In the genomic region with DNA sequence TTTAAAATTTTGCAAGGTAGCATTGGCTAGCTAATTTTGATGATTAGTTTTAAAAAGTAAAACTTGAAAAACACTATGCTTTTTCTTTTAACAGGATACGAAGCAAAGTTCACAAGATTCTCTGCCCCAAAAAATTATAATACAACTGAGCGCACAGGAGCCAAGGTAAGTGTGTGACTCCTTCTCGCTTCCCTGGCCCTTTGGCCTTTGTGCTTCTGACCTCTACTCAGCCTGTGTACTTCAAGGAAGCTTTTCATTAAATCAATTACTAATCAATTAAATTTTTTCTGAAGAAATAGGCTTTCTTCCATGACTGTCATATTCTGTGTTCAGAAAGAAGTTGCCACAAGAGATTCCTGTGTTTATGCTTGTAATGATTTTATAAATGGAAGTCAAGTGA, we compare ENCODE assay signal across 26 mouse cellular contexts.
A peak's percentile ranks its signal among the peaks of the same experiment; 100 is the strongest.
DNase-seq lines count a peak whose midpoint lies in the region; ATAC-seq and TF ChIP-seq lines count a peak whose summit lies in the region.
"Had no signal": no experiment of that assay in that cellular context is flagged by ENCODE, and none has a peak within 500 bp of the region (broad histone marks: within the 10 kb centered on the region; RNA-seq: fewer than 3 reads in every experiment).

No protein-coding gene starts in this region.

- no peak for TF ChIP-seq EP300 in liver, postnatal 0 days (IDR thresholded peaks at IDR 0.05; ENCODE audit: low read depth)

- peaks cover 7% of the 10 kb centered on the region; the same call in 1 of the 2 replicates for H3K4me1 ChIP-seq in kidney, embryonic 16.5 days (ENCODE audit: insufficient read depth, low read length)
- 0 out of 2 replicates have a peak, but pooled peaks cover 7% of the 10 kb centered on the region for H3K4me1 ChIP-seq in kidney, embryonic 15.5 days
- 0 out of 2 replicates have a peak, but pooled peaks cover 4% of the 10 kb centered on the region for H3K4me1 ChIP-seq in liver, postnatal 0 days (ENCODE audit: insufficient read depth)
- H3K4me1 ChIP-seq: embryonic facial prominence, embryonic 10.5 days; embryonic facial prominence, embryonic 13.5 days; hindbrain, embryonic 10.5 days had no signal

- TF ChIP-seq CTCF in liver, postnatal 0 days (IDR thresholded peaks at IDR 0.05; ENCODE audit: low read depth): no peak

- H3K9ac ChIP-seq in kidney, embryonic 16.5 days (replicated peaks; ENCODE audit: low read length): no peak overlapping the region
- H3K9ac ChIP-seq in kidney, embryonic 15.5 days: no peak overlapping the region
- no peak overlapping the region for H3K9ac ChIP-seq in liver, postnatal 0 days (replicated peaks)
- H3K9ac ChIP-seq: embryonic facial prominence, embryonic 13.5 days; forebrain, embryonic 12.5 days; forebrain, embryonic 15.5 days; heart, embryonic 12.5 days; heart, embryonic 15.5 days; hindbrain, embryonic 13.5 days had no signal

- no peaks in the 10 kb centered on the region for H3K36me3 ChIP-seq in kidney, embryonic 16.5 days (ENCODE audit: insufficient read depth, low read length)
- peaks cover 25% of the 10 kb centered on the region; the same call in 1 of the 2 replicates for H3K36me3 ChIP-seq in kidney, embryonic 15.5 days
- peaks cover 43% of the 10 kb centered on the region for H3K36me3 ChIP-seq in liver, postnatal 0 days (replicated peaks; ENCODE audit: insufficient read depth, low read length)
- H3K36me3 ChIP-seq: forebrain, embryonic 15.5 days; G1E; heart, embryonic 15.5 days had no signal

- no peaks in the 10 kb centered on the region for H3K27me3 ChIP-seq in kidney, embryonic 16.5 days (ENCODE audit: insufficient read depth, low read length)
- no peaks in the 10 kb centered on the region for H3K27me3 ChIP-seq in kidney, embryonic 15.5 days
- H3K27me3 ChIP-seq in liver, postnatal 0 days (ENCODE audit: insufficient read depth, low read length): no peaks in the 10 kb centered on the region
- H3K27me3 ChIP-seq: CH12.LX; embryonic facial prominence, embryonic 13.5 days; forebrain, embryonic 12.5 days; forebrain, embryonic 15.5 days; heart, embryonic 12.5 days; heart, embryonic 15.5 days; hindbrain, embryonic 13.5 days; Patski had no signal

- H3K9me3 ChIP-seq in kidney, embryonic 16.5 days (ENCODE audit: low read length): no peaks in the 10 kb centered on the region
- H3K9me3 ChIP-seq in kidney, embryonic 15.5 days (replicated peaks): no peaks in the 10 kb centered on the region
- no peaks in the 10 kb centered on the region for H3K9me3 ChIP-seq in liver, postnatal 0 days (ENCODE audit: low read length)
- H3K9me3 ChIP-seq: embryonic facial prominence, embryonic 10.5 days; embryonic facial prominence, embryonic 13.5 days; forebrain, embryonic 12.5 days; forebrain, embryonic 15.5 days; heart, embryonic 12.5 days; heart, embryonic 15.5 days; hindbrain, embryonic 10.5 days; hindbrain, embryonic 13.5 days had no signal

- 80% methylated on average over 3 of the region's 3 CpGs for WGBS in kidney, embryonic 16.5 days
- 83% methylated on average over 3 of the region's 3 CpGs for WGBS in kidney, embryonic 15.5 days
- 80% methylated on average over 3 of the region's 3 CpGs for WGBS in liver, postnatal 0 days (ENCODE audit: insufficient replicate concordance)

- no peak overlapping the region for H3K4me3 ChIP-seq in kidney, embryonic 16.5 days (ENCODE audit: low read length)
- no peak overlapping the region for H3K4me3 ChIP-seq in kidney, embryonic 15.5 days (replicated peaks)
- H3K4me3 ChIP-seq in liver, postnatal 0 days (ENCODE audit: low read depth, low read length): no peak overlapping the region
- H3K4me3 ChIP-seq: embryonic facial prominence, embryonic 10.5 days; embryonic facial prominence, embryonic 13.5 days; erythroblast, embryonic 14.5 days; forebrain, embryonic 12.5 days; forebrain, embryonic 15.5 days; heart, embryonic 12.5 days; heart, embryonic 15.5 days; hindbrain, embryonic 10.5 days; hindbrain, embryonic 13.5 days had no signal

- no peak overlapping the region for H3K27ac ChIP-seq in kidney, embryonic 16.5 days (ENCODE audit: low read length)
- no peak overlapping the region for H3K27ac ChIP-seq in kidney, embryonic 15.5 days
- peak overlapping the region; percentile 25; the same call in 1 of the 2 replicates for H3K27ac ChIP-seq in liver, postnatal 0 days (ENCODE audit: low read depth)
- H3K27ac ChIP-seq: embryonic facial prominence, embryonic 10.5 days; embryonic facial prominence, embryonic 13.5 days; forebrain, embryonic 12.5 days; forebrain, embryonic 15.5 days; heart, embryonic 15.5 days; hindbrain, embryonic 10.5 days; hindbrain, embryonic 13.5 days had no signal

- ATAC-seq in kidney, embryonic 16.5 days (ENCODE audit: low FRiP score, low TSS enrichment): no peak
- no peak for ATAC-seq in kidney, embryonic 15.5 days (replicated peaks; ENCODE audit: low FRiP score)
- ATAC-seq in liver, postnatal 0 days: no peak
- ATAC-seq: forebrain, embryonic 15.5 days had no signal

- no peak overlapping the region for H3K4me2 ChIP-seq in kidney, embryonic 16.5 days (replicated peaks; ENCODE audit: low read depth, low read length)
- no peak overlapping the region for H3K4me2 ChIP-seq in kidney, embryonic 15.5 days
- H3K4me2 ChIP-seq in liver, postnatal 0 days (ENCODE audit: low read depth, low read length): no peak overlapping the region
- H3K4me2 ChIP-seq: embryonic facial prominence, embryonic 13.5 days; forebrain, embryonic 12.5 days; forebrain, embryonic 15.5 days; heart, embryonic 12.5 days; heart, embryonic 15.5 days; hindbrain, embryonic 13.5 days had no signal

- DNase-seq in kidney, adult 18-20 months: peak; percentile 38
- DNase-seq in kidney, adult 9 months: peak; percentile 77
- DNase-seq in liver, postnatal 0 days: no peak
- no peak for DNase-seq in liver
- no peak for DNase-seq in left cerebral cortex, adult 8-10 months (ENCODE audit: low spot score in 2 of 2)
- DNase-seq: B cell, adult 2 months; cerebellum, adult 11-12 months; cerebellum, adult 8-10 months; cerebellum, postnatal 36 days; embryo, embryonic 11 days; gastrocnemius, postnatal 25 days; heart, postnatal 36 days had no signal

Comparison
In these comparisons a context has a peak if more than half of its experiments do, and no peak if none do; other contexts are left out.
1. DNase-seq: peak in kidney, adult 18-20 months (single experiment) and kidney, adult 9 months (single experiment); none in liver, postnatal 0 days (single experiment), liver (single experiment) and left cerebral cortex, adult 8-10 months (0 of 2).